Comparison of ENCODE assay signal across 8 mouse cellular contexts in genomic region chr3:84481104-84481503, GRCm38 (mm10). TPM values are rescaled to one million over a fixed set of nuclear protein-coding genes. Genes with fewer than 3 reads are reported as not detected.
A peak's percentile ranks its signal among the peaks of the same experiment; 100 is the strongest.
DNase-seq lines count a peak whose midpoint lies in the region; ATAC-seq and TF ChIP-seq lines count a peak whose summit lies in the region.

No protein-coding gene starts in this region.

- ATAC-seq in embryonic facial prominence, embryonic 14.5 days (ENCODE audit: low read depth): peak; percentile 19; the same call in 1 of the 2 replicates
- ATAC-seq in limb, embryonic 11.5 days (ENCODE audit: insufficient number of reproducible peaks, low FRiP score, low TSS enrichment, low read depth): no peak
- ATAC-seq in stomach, postnatal 0 days (ENCODE audit: low FRiP score, low TSS enrichment): peak; percentile 62

- peak overlapping the region; percentile 99 for H3K4me2 ChIP-seq in embryonic facial prominence, embryonic 14.5 days (ENCODE audit: low read depth, low read length)
- peak overlapping the region; percentile 99 for H3K4me2 ChIP-seq in limb, embryonic 11.5 days (ENCODE audit: low read depth, severe bottlenecking)
- peak overlapping the region; percentile 100 for H3K4me2 ChIP-seq in stomach, postnatal 0 days (replicated peaks; ENCODE audit: low read depth)

- H3K9ac ChIP-seq in embryonic facial prominence, embryonic 14.5 days (ENCODE audit: low read depth, low read length): 0 out of 2 replicates have a peak overlapping the region, but pooled peaks have one; percentile 68
- 0 out of 2 replicates have a peak overlapping the region, but pooled peaks have one; percentile 3 for H3K9ac ChIP-seq in limb, embryonic 11.5 days (ENCODE audit: low read length)
- H3K9ac ChIP-seq in stomach, postnatal 0 days (ENCODE audit: low read length): peak overlapping the region; percentile 87

- TF ChIP-seq EP300 in stomach, postnatal 0 days (optimal IDR thresholded peaks at IDR 0.05): no peak

- H3K4me1 ChIP-seq in embryonic facial prominence, embryonic 14.5 days (ENCODE audit: control insufficient read depth, insufficient read depth, low read length): 0 out of 2 replicates have a peak, but pooled peaks cover 3% of the 10 kb centered on the region
- peaks cover 10% of the 10 kb centered on the region; the same call in 1 of the 2 replicates for H3K4me1 ChIP-seq in limb, embryonic 11.5 days (ENCODE audit: control insufficient read depth, insufficient read depth, low read length)
- H3K4me1 ChIP-seq in midbrain, embryonic 10.5 days: peaks cover 46% of the 10 kb centered on the region
- H3K4me1 ChIP-seq in stomach, postnatal 0 days (replicated peaks; ENCODE audit: control insufficient read depth, insufficient read depth): no peaks in the 10 kb centered on the region

- DNase-seq in adrenal gland, adult 2 months: peak; percentile 62
- DNase-seq in adrenal gland, adult 8-10 months: no peak
- DNase-seq in MEL-GATA-1-ER (ENCODE audit: extremely low read depth, low read depth): peak; percentile 71
- DNase-seq in embryonic facial prominence, embryonic 14.5 days (ENCODE audit: low spot score): peak; percentile 82
- peak; percentile 38 to 44 for DNase-seq in heart, postnatal 36 days
- peak; percentile 58 for DNase-seq in limb, embryonic 11.5 days (ENCODE audit: low spot score)
- peak; percentile 48 for DNase-seq in midbrain, embryonic 10.5 days (ENCODE audit: low spot score)
- peak; percentile 81 for DNase-seq in stomach, postnatal 0 days (ENCODE audit: low spot score)

- peak overlapping the region; percentile 57; the same call in 1 of the 2 replicates for H3K27ac ChIP-seq in embryonic facial prominence, embryonic 14.5 days (replicated peaks; ENCODE audit: low read depth, low read length)
- H3K27ac ChIP-seq in limb, embryonic 11.5 days (replicated peaks; ENCODE audit: low read depth, low read length): no peak overlapping the region
- no peak overlapping the region for H3K27ac ChIP-seq in midbrain, embryonic 10.5 days (replicated peaks)
- peak overlapping the region; percentile 90 for H3K27ac ChIP-seq in stomach, postnatal 0 days (replicated peaks)

- intact Hi-C loops in heart, postnatal 36 days (cut with DNase I): loop anchor here (10.0 kb wide), 2 partner anchors 126 to 306 kb away; partner anchors contain the start of gene Gm6525

- peaks cover 40% of the 10 kb centered on the region for H3K27me3 ChIP-seq in embryonic facial prominence, embryonic 14.5 days (replicated peaks; ENCODE audit: control insufficient read depth, insufficient read depth, low read length)
- H3K27me3 ChIP-seq in limb, embryonic 11.5 days (ENCODE audit: control insufficient read depth, insufficient read depth, low read length): peaks cover 37% of the 10 kb centered on the region
- peaks cover 76% of the 10 kb centered on the region for H3K27me3 ChIP-seq in midbrain, embryonic 10.5 days (ENCODE audit: low read depth, poor library complexity, severe bottlenecking)
- no peaks in the 10 kb centered on the region for H3K27me3 ChIP-seq in stomach, postnatal 0 days (ENCODE audit: control insufficient read depth, insufficient read depth, low read length)

- H3K4me3 ChIP-seq in embryonic facial prominence, embryonic 14.5 days (ENCODE audit: low read depth, low read length): peak overlapping the region; percentile 68
- H3K4me3 ChIP-seq in limb, embryonic 11.5 days (ENCODE audit: low read depth, low read length): peak overlapping the region; percentile 53; the same call in 1 of the 2 replicates
- H3K4me3 ChIP-seq in midbrain, embryonic 10.5 days: peak overlapping the region; percentile 78
- H3K4me3 ChIP-seq in stomach, postnatal 0 days (ENCODE audit: low read depth, low read length): peak overlapping the region; percentile 78

- H3K9me3 ChIP-seq in embryonic facial prominence, embryonic 14.5 days (ENCODE audit: control insufficient read depth, low read length): no peaks in the 10 kb centered on the region
- no peaks in the 10 kb centered on the region for H3K9me3 ChIP-seq in limb, embryonic 11.5 days (ENCODE audit: control insufficient read depth, low read length)
- H3K9me3 ChIP-seq in midbrain, embryonic 10.5 days (replicated peaks): no peaks in the 10 kb centered on the region
- no peaks in the 10 kb centered on the region for H3K9me3 ChIP-seq in stomach, postnatal 0 days (ENCODE audit: control insufficient read depth, low read length)

- no peaks in the 10 kb centered on the region for H3K36me3 ChIP-seq in embryonic facial prominence, embryonic 14.5 days (ENCODE audit: control insufficient read depth, insufficient read depth, low read length)
- no peaks in the 10 kb centered on the region for H3K36me3 ChIP-seq in limb, embryonic 11.5 days (ENCODE audit: control insufficient read depth, insufficient read depth, low read length)
- H3K36me3 ChIP-seq in midbrain, embryonic 10.5 days: no peaks in the 10 kb centered on the region
- H3K36me3 ChIP-seq in stomach, postnatal 0 days (ENCODE audit: control insufficient read depth, insufficient read depth, low read length): no peaks in the 10 kb centered on the region

- peak; percentile 76 for TF ChIP-seq CTCF in stomach, postnatal 0 days (IDR thresholded peaks at IDR 0.05; ENCODE audit: low read depth)

- 6% methylated on average over 11 of the region's 11 CpGs for WGBS in embryonic facial prominence, embryonic 14.5 days
- WGBS in limb, embryonic 11.5 days: 3% methylated on average over 11 of the region's 11 CpGs
- 2% methylated on average over 11 of the region's 11 CpGs for WGBS in midbrain, embryonic 10.5 days
- 7% methylated on average over 11 of the region's 11 CpGs for WGBS in stomach, postnatal 0 days

RNA-seq across cellular contexts. Expression of gene Fhdc1, which starts 0.9 kb away (rescaled TPM):
- total RNA-seq in adrenal gland, adult 2 months (2021): 1 to 10 TPM; 2.2 to 4.7 TPM
- 1.7 and 2.2 TPM in 2 replicates for polyA plus RNA-seq in adrenal gland, adult 2 months (2012; rRNA removed)
- total RNA-seq in adrenal gland, adult 8-10 months (2022): 1 to 10 TPM; 1.7 to 5.5 (median 3.7) TPM
- polyA plus RNA-seq in embryonic facial prominence, embryonic 14.5 days (2014; fragmentation: Nextera tagmentation; extraction: Ambion mirVana): 6.2 and 6.8 TPM in 2 replicates
- under 1 TPM; 0.58 to 0.87 TPM for total RNA-seq in heart, postnatal 36 days (2021)
- 2.2 and 2.8 TPM in 2 replicates for polyA plus RNA-seq in limb, embryonic 11.5 days (2014; fragmentation: Nextera tagmentation; extraction: Ambion mirVana)
- 2.0 and 2.1 TPM in 2 replicates for polyA plus RNA-seq in midbrain, embryonic 10.5 days (2016; fragmentation: Nextera tagmentation; extraction: Ambion mirVana)
- 17.8 and 19.5 TPM in 2 replicates for polyA plus RNA-seq in stomach, postnatal 0 days (2015; fragmentation: Nextera tagmentation; extraction: Ambion mirVana)

Comparison
In these comparisons a context has a peak if more than half of its experiments do, and no peak if none do; other contexts are left out.
1. H3K27ac ChIP-seq: peak in embryonic facial prominence, embryonic 14.5 days (single experiment) and stomach, postnatal 0 days (single experiment); none in limb, embryonic 11.5 days (single experiment) and midbrain, embryonic 10.5 days (single experiment).
2. H3K9ac ChIP-seq: peak in every context shown above with its lines; median percentile 87 in stomach, postnatal 0 days; 68 in embryonic facial prominence, embryonic 14.5 days; 3 in limb, embryonic 11.5 days.
3. Peak in every context shown above with its lines, with median percentiles within 50 percentile points of each other: H3K4me2 ChIP-seq and H3K4me3 ChIP-seq.